Mouse (Mus musculus) heart, embryonic 10.5 days (tissue): ENCODE results near the gene Vash2. TPM values are rescaled to one million over a fixed set of nuclear protein-coding genes. Genes with fewer than 3 reads are reported as not detected.

Experiments used
- DNase-seq: peaks from one replicate; pipeline ENCODE4 v3.0.0-alpha.2; 2017; ENCODE audit warnings: low spot score
- H3K27ac ChIP-seq: fragments of 300-500 bp; sonication (generic); 2 replicates; pipeline ENCODE4 v1.5.1; 2016; ENCODE audit warnings: mild to moderate bottlenecking
- H3K27me3 ChIP-seq: fragments of 300-500 bp; sonication (generic); 2 replicates; pipeline ENCODE4 v1.6.1; 2016; ENCODE audit warnings: mild to moderate bottlenecking; ENCODE audit not compliant: poor library complexity, insufficient read depth, severe bottlenecking
- H3K36me3 ChIP-seq: fragments of 300-500 bp; sonication (generic); 2 replicates; pipeline ENCODE4 v1.6.1; 2016; ENCODE audit warnings: mild to moderate bottlenecking, moderate library complexity
- H3K4me1 ChIP-seq: fragments of 300-500 bp; sonication (generic); 2 replicates; pipeline ENCODE4 v1.6.1; 2016; ENCODE audit warnings: mild to moderate bottlenecking
- H3K4me3 ChIP-seq: fragments of 300-500 bp; sonication (generic); 2 replicates; pipeline ENCODE4 v1.5.1; 2016; ENCODE audit warnings: mild to moderate bottlenecking, moderate library complexity
- H3K9me3 ChIP-seq: fragments of 300-500 bp; sonication (generic); 2 replicates; pipeline ENCODE4 v1.6.1; 2016; ENCODE audit warnings: mild to moderate bottlenecking, moderate library complexity
- WGBS: fragments of 180-500 bp; shearing (Covaris S2); methylation state at CpG from one replicate; pipeline ENCODE4 v1.1.7; 2016; 5-methylcytosine and 5-hydroxymethylcytosine counted together
- polyA plus RNA-seq: library from polyadenylated mRNA; unstranded; fragments of >200 nt; fragmentation: Nextera tagmentation; extraction: Ambion mirVana; gene quantifications from 2 replicates; pipeline ENCODE4 v1.2.1, GENCODE M21; 2016

Gene Vash2
- polyA plus RNA-seq, 1 experiment from 2014 or later, result 56.7 TPM

DNA sequence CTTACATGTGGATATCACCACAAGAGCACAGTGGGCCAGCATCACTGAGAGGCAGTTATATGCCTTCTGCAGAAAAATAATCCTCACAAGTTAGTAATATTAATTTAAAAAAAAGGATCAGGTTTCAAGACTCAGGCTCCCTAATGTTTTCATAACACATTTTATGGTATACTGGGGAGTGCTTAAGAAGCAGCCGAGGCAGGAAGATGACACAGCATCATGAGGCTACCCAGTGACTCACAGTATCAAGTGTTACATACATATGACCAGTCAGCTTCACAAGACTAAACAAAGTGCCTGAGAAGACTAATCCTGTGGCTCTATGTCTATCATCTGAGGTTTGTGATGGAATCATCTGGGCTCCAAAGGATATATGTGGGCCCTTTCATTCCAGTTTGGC is 18.9 kb upstream of the Vash2 start:
- no peaks in the 10 kb centered on the region for H3K9me3 ChIP-seq
- H3K4me3 ChIP-seq, result no peak overlapping the region
- WGBS, result 80% methylated on average over 1 of the region's 1 CpGs
- no peak for DNase-seq
- 0 out of 2 replicates have a peak, but pooled peaks cover 3% of the 10 kb centered on the region for H3K4me1 ChIP-seq
- H3K27ac ChIP-seq, result no peak overlapping the region
- H3K36me3 ChIP-seq, result 0 out of 2 replicates have a peak, but pooled peaks cover 4% of the 10 kb centered on the region
- no peaks in the 10 kb centered on the region for H3K27me3 ChIP-seq

DNA sequence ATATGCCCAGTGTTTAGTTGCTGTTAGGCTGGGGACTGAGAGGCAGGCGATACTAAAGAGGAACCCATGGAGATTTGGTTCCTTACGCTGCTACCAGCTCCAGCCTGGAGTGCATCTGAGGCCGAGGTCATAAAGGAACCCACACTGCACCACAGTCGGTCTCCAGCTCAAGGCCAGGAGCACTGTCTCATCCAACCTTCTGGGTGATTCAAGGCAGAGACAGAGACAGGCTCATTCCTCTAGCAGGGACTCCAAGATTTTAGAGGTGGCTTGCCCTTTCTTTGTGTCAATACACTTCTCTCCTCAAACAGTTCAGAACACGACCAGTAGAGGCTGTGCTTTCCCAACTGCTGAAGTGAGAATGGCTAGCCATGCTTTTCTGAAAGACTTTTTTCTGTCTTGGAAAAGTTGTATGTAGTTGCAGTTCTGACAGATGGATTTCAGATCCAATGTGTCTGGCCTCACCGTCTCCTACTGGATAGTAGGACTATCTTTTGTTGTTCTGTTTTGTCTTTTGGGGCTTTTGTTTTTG is 17.3 kb upstream of the Vash2 start:
- no peak for DNase-seq

DNA sequence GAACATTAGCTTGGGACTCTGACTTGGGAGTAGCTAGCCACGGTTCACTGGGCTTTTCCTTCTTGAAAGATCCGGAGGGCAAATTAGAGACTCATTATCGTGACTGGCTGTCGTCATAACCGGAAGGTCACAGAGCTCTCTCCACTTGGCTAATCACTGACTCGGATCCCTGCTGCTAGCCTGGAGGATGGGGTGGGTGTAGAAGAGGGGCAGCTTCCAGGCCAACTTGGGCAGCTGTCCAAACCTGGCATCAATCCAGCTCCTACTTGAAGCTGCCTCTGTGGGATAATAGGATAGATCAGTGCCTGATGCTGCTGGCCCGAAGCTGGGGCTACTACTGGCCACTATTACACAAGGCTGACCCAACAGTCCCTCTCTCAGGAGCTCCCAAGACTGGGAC is 16.5 kb upstream of the Vash2 start:
- no peak overlapping the region for H3K4me3 ChIP-seq
- peak; percentile 73 for DNase-seq
- no peaks in the 10 kb centered on the region for H3K9me3 ChIP-seq
- H3K27me3 ChIP-seq, result no peaks in the 10 kb centered on the region
- 0 out of 2 replicates have a peak, but pooled peaks cover 10% of the 10 kb centered on the region for H3K4me1 ChIP-seq
- 0 out of 2 replicates have a peak, but pooled peaks cover 4% of the 10 kb centered on the region for H3K36me3 ChIP-seq
- H3K27ac ChIP-seq, result no peak overlapping the region
- 62% methylated on average over 7 of the region's 7 CpGs for WGBS

More for the DNA sequence above, 17.3 kb upstream of the Vash2 start:
- Histone ChIP-seq H3K4me1 (0 out of 2 replicates have a peak, but pooled peaks cover 10% of the 10 kb centered on the region), H3K9me3 (no peaks in the 10 kb centered on the region), H3K27me3 (no peaks in the 10 kb centered on the region), H3K4me3 (no peak overlapping the region), H3K27ac (no peak overlapping the region), H3K36me3 (0 out of 2 replicates have a peak, but pooled peaks cover 4% of the 10 kb centered on the region)
- WGBS, result 70% methylated on average over 6 of the region's 6 CpGs

DNA sequence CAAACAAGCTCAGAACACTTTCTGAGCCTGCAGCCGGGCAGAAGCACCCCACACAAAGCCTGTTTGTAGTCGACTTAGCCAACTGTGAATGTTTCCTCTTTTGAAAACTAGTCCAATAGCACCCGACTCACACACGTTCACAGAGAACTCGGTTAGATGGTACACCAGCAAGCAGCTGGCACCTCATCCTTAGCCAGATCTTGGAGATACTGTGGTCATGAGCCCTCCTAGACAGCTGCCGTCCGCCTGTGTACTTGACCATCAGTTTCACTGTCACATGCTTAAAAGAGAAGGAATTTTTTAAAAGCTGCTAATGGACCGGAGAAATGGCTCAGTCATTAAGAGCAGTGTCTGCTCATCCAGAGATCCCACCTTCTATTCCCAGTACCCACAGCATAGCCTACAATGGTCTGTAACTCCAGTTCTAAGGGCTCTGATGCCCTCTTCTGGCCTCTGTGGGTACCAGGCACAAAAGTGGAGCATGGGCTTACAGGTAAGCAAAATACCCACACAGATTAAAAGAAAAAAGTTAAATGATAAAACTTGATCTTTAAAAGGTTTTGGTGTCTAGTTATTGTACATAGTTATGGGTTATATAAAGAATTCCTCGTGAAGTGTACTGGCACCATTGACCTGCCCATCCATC is 10.5 kb upstream of the Vash2 start:
- 0 out of 2 replicates have a peak, but pooled peaks cover 10% of the 10 kb centered on the region for H3K4me1 ChIP-seq
- no peaks in the 10 kb centered on the region for H3K9me3 ChIP-seq
- H3K27me3 ChIP-seq, result no peaks in the 10 kb centered on the region
- no peaks in the 10 kb centered on the region for H3K36me3 ChIP-seq
- no peak overlapping the region for H3K27ac ChIP-seq
- H3K4me3 ChIP-seq, result no peak overlapping the region
- DNase-seq, result no peak
- 79% methylated on average over 9 of the region's 9 CpGs for WGBS

- DNase-seq, result no peak
- Histone ChIP-seq H3K9me3 (no peaks in the 10 kb centered on the region), H3K27ac (peak overlapping the region; percentile 69), H3K36me3 (no peaks in the 10 kb centered on the region), H3K4me1 (peaks cover 41% of the 10 kb centered on the region), H3K4me3 (no peak overlapping the region), H3K27me3 (no peaks in the 10 kb centered on the region)
- WGBS, result 72% methylated on average over 4 of the region's 4 CpGs
Observed at GRCm38 (mm10) chr1:190981412-190981811, 2.3 kb upstream of the Vash2 start.

DNA sequence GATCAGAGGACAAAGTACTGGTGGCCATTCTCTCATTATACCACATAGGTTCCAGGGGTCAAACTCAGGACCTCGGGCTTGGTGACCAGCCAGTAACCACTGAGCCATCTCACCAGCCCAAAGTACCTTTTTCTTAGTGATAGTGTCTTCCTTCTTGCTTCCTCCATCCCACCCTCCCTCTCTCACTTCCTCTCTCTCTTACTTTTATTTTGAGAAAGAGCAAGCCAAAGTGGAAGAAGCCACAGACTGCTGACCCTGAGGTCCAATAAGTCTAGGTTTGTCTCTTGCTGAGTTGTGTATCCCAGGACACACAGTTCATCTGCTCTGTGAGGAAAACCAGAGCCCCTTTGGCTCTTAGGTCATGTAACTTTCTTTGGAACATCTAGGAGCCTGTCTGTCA is 1.4 kb upstream of the Vash2 start:
- H3K36me3 ChIP-seq, result peaks cover 8% of the 10 kb centered on the region; the same call in 1 of the 2 replicates
- no peak for DNase-seq
- peaks cover 43% of the 10 kb centered on the region for H3K4me1 ChIP-seq
- WGBS, result 88% methylated on average over 1 of the region's 1 CpGs
- H3K27me3 ChIP-seq, result no peaks in the 10 kb centered on the region
- H3K4me3 ChIP-seq, result no peak overlapping the region
- no peaks in the 10 kb centered on the region for H3K9me3 ChIP-seq
- H3K27ac ChIP-seq, result no peak overlapping the region

DNA sequence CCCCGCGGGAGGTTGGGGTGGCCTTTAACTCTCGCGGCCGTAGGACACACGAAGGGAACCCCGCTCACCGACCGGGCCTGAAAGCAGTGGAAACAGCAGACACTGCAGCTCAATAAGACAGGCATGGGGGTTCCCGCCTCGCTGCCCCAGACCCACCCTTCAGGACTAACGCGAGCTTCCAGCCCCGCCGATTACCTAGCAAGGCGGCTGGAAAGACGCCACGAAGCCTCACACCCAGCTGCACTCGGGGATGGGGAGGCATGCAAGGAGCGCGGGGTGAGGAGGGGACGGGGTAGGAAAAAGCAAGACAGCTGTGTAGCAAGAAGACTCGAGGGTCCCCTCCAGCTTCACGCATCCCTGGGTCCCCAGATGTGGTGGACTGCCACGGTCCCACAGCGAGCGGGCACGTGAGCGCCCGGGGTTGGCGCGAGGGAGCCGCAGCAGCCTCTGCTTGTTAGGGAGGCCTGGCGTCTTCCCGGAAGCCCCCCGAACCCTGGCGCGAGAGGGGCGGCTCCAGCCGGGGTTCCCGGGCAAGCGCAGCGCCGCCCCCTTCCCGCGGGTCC is 504 bp downstream of the Vash2 start:
- no peaks in the 10 kb centered on the region for H3K9me3 ChIP-seq
- H3K36me3 ChIP-seq, result peaks cover 24% of the 10 kb centered on the region
- peak overlapping the region; percentile 92 for H3K27ac ChIP-seq
- DNase-seq, result no peak
- H3K27me3 ChIP-seq, result no peaks in the 10 kb centered on the region
- H3K4me1 ChIP-seq, result peaks cover 62% of the 10 kb centered on the region
- WGBS, result under 1% methylated on average over 46 of the region's 46 CpGs
- peak overlapping the region; percentile 88 for H3K4me3 ChIP-seq

DNA sequence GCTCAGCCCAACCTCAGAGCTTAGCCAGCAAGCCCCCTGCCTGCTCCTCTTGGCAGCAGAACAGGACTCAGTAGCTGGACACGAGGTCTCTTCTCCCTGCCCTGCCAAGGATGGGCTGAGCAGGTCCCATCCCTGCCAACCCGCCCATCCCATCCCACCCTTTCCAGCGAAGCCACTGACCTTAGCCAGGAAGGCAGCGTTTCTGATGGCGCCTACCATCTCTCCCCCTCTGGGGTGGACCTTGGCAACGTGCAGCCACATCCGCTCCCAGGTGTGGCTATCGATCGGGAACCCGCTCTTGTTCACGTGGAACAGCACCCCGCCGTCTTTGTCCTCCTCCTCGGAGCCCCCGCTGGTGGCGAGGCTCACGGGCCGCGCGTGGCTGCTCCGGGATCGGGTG is 1.1 kb downstream of the Vash2 start:
- peaks cover 30% of the 10 kb centered on the region for H3K36me3 ChIP-seq
- peak overlapping the region; percentile 88 for H3K4me3 ChIP-seq
- H3K27ac ChIP-seq, result peak overlapping the region; percentile 92
- peaks cover 68% of the 10 kb centered on the region for H3K4me1 ChIP-seq
- no peaks in the 10 kb centered on the region for H3K9me3 ChIP-seq
- DNase-seq, result no peak
- no peaks in the 10 kb centered on the region for H3K27me3 ChIP-seq
- 0% methylated on average over 22 of the region's 22 CpGs for WGBS

- Histone ChIP-seq H3K36me3 (peaks cover 39% of the 10 kb centered on the region), H3K27me3 (no peaks in the 10 kb centered on the region), H3K4me3 (peak overlapping the region; percentile 88), H3K27ac (peak overlapping the region; percentile 92), H3K9me3 (no peaks in the 10 kb centered on the region), H3K4me1 (peaks cover 78% of the 10 kb centered on the region)
- WGBS, result 35% methylated on average over 11 of the region's 11 CpGs
- DNase-seq, result no peak
Observed at GRCm38 (mm10) chr1:190976887-190977573, 2.1 kb downstream of the Vash2 start.

GRCm38 (mm10) chr1:190974833-190975232 is 4.3 kb downstream of the Vash2 start:
- Histone ChIP-seq H3K36me3 (peaks cover 61% of the 10 kb centered on the region), H3K27ac (peak overlapping the region; percentile 80), H3K4me3 (no peak overlapping the region), H3K9me3 (no peaks in the 10 kb centered on the region), H3K4me1 (peaks cover 68% of the 10 kb centered on the region), H3K27me3 (no peaks in the 10 kb centered on the region)
- no peak for DNase-seq
- 42% methylated on average over 1 of the region's 1 CpGs for WGBS

DNA sequence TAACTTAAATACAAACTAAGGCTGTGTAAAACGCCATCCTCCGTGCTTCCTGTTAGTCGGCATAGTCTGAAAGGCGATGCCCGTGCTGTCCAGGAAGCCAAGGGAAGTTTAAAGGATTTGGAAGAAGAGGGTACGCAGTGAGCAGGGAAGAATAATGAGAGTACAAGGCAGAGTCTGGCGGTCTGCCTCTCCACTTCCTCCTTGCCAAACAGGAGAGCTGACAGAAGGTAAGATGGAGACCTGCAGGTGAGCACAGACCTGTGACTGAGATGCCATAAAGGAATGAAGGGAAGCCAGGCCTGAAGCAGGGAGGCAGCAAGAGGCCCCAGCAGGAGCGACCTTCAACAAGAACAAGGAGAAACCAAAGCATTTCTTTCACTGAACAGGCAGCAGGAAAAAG is 4.9 kb downstream of the Vash2 start:
- Histone ChIP-seq H3K27ac (peak overlapping the region; percentile 80), H3K4me1 (peaks cover 72% of the 10 kb centered on the region), H3K27me3 (no peaks in the 10 kb centered on the region), H3K4me3 (no peak overlapping the region), H3K36me3 (peaks cover 67% of the 10 kb centered on the region), H3K9me3 (no peaks in the 10 kb centered on the region)
- WGBS, result 90% methylated on average over 8 of the region's 8 CpGs
- no peak for DNase-seq

GRCm38 (mm10) chr1:190972612-190973192 is 6.4 kb downstream of the Vash2 start:
- H3K4me3 ChIP-seq, result 0 out of 2 replicates have a peak overlapping the region, but pooled peaks have one; percentile 7
- H3K4me1 ChIP-seq, result peaks cover 71% of the 10 kb centered on the region
- no peaks in the 10 kb centered on the region for H3K9me3 ChIP-seq
- H3K27ac ChIP-seq, result peak overlapping the region; percentile 80
- 40% methylated on average over 7 of the region's 7 CpGs for WGBS
- peak; percentile 82 for DNase-seq
- no peaks in the 10 kb centered on the region for H3K27me3 ChIP-seq
- peaks cover 79% of the 10 kb centered on the region for H3K36me3 ChIP-seq
